Mouse (Mus musculus): ENCODE measurements around the gene Rbl1.

DNA sequence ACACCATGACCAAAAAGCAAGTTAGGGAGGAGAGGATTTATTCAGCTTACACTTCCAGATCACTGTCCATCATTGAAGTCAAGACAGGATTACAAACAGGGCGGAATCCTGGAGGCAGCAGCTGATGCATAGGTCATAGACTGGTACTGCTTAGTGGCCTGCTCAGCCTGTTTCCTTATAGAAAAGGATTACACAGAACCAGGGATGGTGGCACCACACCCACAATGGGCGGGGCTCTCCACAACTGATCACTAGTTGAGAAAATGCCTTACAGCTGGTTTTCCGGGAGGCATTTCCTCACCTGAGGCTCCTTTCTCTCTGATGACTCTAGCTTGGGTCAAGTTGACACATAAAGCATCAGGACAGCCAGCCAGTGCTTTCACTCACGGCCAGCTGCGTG lies 55.9 kb downstream of the Rbl1 start:
- no peak for TF ChIP-seq GATA1 (IDR thresholded peaks at IDR 0.05; ENCODE audit: low read length)
- no peak for TF ChIP-seq TAL1 (IDR thresholded peaks at IDR 0.05; ENCODE audit: low read length)
